Mouse (Mus musculus): ENCODE results near the gene Npas1.
A peak's percentile ranks its signal among the peaks of the same experiment; 100 is the strongest.

The Npas1 gene

GRCm38 (mm10) chr7:16477628-16478027 lies at the start of gene Npas1:
Npas1 (minus strand) TSS chr7:16477728.
- DNase-seq (ENCODE audit: low spot score in 2 of 2): no peak

GRCm38 (mm10) chr7:16525995-16526394 lies 48.5 kb upstream of the Npas1 start:
- no peak for DNase-seq (ENCODE audit: low spot score in 2 of 2)

GRCm38 (mm10) chr7:16525448-16525847 lies 47.9 kb upstream of the Npas1 start:
- DNase-seq (ENCODE audit: low spot score in 2 of 2): no peak

GRCm38 (mm10) chr7:16524308-16524707 lies 46.8 kb upstream of the Npas1 start:
- DNase-seq (ENCODE audit: low spot score in 2 of 2): no peak

- no peak for DNase-seq (ENCODE audit: low spot score in 2 of 2)
Observed at GRCm38 (mm10) chr7:16519310-16519709, 41.8 kb upstream of the Npas1 start.

- DNase-seq (ENCODE audit: low spot score in 2 of 2): no peak
Observed at GRCm38 (mm10) chr7:16517198-16517597, 39.7 kb upstream of the Npas1 start.

- DNase-seq (ENCODE audit: low spot score in 2 of 2): peak; percentile 46 to 80
Observed at GRCm38 (mm10) chr7:16507284-16507683, 29.8 kb upstream of the Npas1 start.

- no peak for DNase-seq (ENCODE audit: low spot score in 2 of 2)
Observed at GRCm38 (mm10) chr7:16505226-16505593, 27.7 kb upstream of the Npas1 start.

GRCm38 (mm10) chr7:16504573-16505225 lies 27.2 kb upstream of the Npas1 start:
- DNase-seq (ENCODE audit: low spot score in 2 of 2): no peak

- DNase-seq (ENCODE audit: low spot score in 2 of 2): no peak
Observed at GRCm38 (mm10) chr7:16501571-16501970, 24.0 kb upstream of the Npas1 start.

- DNase-seq (ENCODE audit: low spot score in 2 of 2): no peak
Observed at GRCm38 (mm10) chr7:16499671-16500104, 22.2 kb upstream of the Npas1 start.

- DNase-seq (ENCODE audit: low spot score in 2 of 2): no peak
Observed at GRCm38 (mm10) chr7:16496260-16496659, 18.7 kb upstream of the Npas1 start.

- DNase-seq (ENCODE audit: low spot score in 2 of 2): peak; percentile 35 to 58
Observed at GRCm38 (mm10) chr7:16493361-16493760, 15.8 kb upstream of the Npas1 start.

GRCm38 (mm10) chr7:16492211-16492610 lies 14.7 kb upstream of the Npas1 start:
- no peak for DNase-seq (ENCODE audit: low spot score in 2 of 2)

- peak; percentile 65 to 81 for DNase-seq (ENCODE audit: low spot score in 2 of 2)
Observed at GRCm38 (mm10) chr7:16491759-16492158, 14.2 kb upstream of the Npas1 start.

GRCm38 (mm10) chr7:16489948-16490347 lies 12.4 kb upstream of the Npas1 start:
- peak in 1 of 2 experiments; percentile 36 for DNase-seq (ENCODE audit: low spot score in 2 of 2)

- no peak for DNase-seq (ENCODE audit: low spot score in 2 of 2)
Observed at GRCm38 (mm10) chr7:16488816-16489215, 11.3 kb upstream of the Npas1 start.

GRCm38 (mm10) chr7:16476600-16476989 lies 933 bp downstream of the Npas1 start:
- no peak for DNase-seq (ENCODE audit: low spot score in 2 of 2)

GRCm38 (mm10) chr7:16475764-16476599 lies 1.5 kb downstream of the Npas1 start:
- DNase-seq (ENCODE audit: low spot score in 2 of 2): no peak

GRCm38 (mm10) chr7:16475321-16475720 lies 2.2 kb downstream of the Npas1 start:
- DNase-seq (ENCODE audit: low spot score in 2 of 2): no peak

GRCm38 (mm10) chr7:16474445-16474844 lies 3.1 kb downstream of the Npas1 start:
- no peak for DNase-seq (ENCODE audit: low spot score in 2 of 2)

GRCm38 (mm10) chr7:16473847-16474246 lies 3.7 kb downstream of the Npas1 start:
- no peak for DNase-seq (ENCODE audit: low spot score in 2 of 2)

- no peak for DNase-seq (ENCODE audit: low spot score in 2 of 2)
Observed at GRCm38 (mm10) chr7:16472116-16472709, 5.3 kb downstream of the Npas1 start.

All from thymus, postnatal 10 days (tissue).